Mouse (Mus musculus) right cerebral cortex, adult 2 months (tissue): ENCODE measurements around the gene Cdc27.
"Not testable (repeated sequence)": the region's sequence is repeated elsewhere in the genome, so short reads cannot be mapped to it uniquely, and the experiment has no call there.

ENCODE experiments used
- DNase-seq, 2 experiments: peaks; one replicate each; pipeline ENCODE4 v3.0.0; 2021 to 2022; ENCODE audit warnings: low spot score in 2 of 2

Cdc27 gene

GRCm38 (mm10) chr11:104571373-104571772, 21.0 kb upstream of the Cdc27 start:
- DNase-seq, result peak; percentile 64 to 65

- DNase-seq, result not testable (repeated sequence)
These were observed 20.1 kb upstream of the Cdc27 start for GRCm38 (mm10) chr11:104570515-104570914.

DNA sequence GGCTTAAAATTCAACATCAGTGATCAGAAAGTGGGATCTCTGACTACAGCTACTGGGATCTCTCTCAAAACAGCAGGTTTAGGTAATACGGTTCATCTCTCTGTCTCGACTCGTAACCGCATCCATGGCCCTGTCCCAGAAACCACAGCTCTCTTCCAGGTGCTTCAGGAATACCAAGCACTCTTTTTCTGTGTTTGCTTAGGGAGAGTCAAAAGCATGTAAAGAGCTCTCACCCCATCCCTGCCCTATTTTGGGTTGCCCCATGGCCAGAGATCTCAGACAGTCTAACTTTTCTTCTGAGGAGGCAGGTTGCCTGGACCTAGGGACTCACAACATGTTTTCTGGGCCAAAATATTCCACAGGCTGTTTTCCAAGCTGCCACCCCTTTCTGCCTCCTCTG, 17.9 kb upstream of the Cdc27 start:
- no peak for DNase-seq

DNA sequence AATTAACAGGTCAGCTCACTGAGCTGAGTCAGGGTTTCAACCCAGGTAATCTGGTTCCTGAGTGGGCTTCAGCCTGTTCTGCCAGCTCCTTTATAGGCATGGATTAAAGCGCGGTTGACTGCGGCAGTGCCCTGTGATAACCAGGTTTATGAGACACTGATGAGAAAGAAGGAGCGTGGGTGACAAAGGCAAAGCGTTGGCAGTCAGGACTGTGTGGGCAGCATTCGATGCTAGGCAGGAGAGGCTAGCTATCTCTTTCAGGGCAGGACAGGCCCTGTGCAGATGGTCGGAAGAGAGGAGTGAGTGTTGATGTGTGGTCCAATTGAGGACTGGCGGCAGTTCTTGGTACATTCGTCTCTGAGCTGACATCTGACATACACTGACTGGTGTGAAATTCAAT, 17.3 kb upstream of the Cdc27 start:
- peak in 1 of 2 experiments; percentile 26 for DNase-seq

DNA sequence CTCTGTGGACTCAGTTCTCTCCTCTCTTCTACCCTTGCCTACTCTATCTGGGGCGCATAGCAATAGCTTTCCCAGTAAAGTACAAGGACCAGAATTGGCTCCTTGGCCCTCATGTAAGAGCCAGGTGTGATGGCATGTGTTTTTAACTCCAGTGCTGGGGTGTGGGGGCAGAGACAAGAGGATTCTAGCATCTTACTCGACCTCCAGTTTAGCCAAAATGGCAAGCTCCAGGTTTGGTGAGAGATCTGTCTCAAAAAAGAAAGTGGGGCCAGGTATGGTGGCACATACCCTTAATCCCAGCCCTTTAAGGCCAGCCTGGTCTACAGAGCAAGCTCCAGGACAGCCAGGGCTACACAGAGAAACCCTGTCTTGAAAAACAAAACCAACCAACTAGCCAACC, 16.4 kb upstream of the Cdc27 start:
- no peak for DNase-seq

- no peak for DNase-seq
These were observed 15.7 kb upstream of the Cdc27 start for GRCm38 (mm10) chr11:104566097-104566496.

GRCm38 (mm10) chr11:104565172-104565571, 14.8 kb upstream of the Cdc27 start:
- no peak for DNase-seq

DNA sequence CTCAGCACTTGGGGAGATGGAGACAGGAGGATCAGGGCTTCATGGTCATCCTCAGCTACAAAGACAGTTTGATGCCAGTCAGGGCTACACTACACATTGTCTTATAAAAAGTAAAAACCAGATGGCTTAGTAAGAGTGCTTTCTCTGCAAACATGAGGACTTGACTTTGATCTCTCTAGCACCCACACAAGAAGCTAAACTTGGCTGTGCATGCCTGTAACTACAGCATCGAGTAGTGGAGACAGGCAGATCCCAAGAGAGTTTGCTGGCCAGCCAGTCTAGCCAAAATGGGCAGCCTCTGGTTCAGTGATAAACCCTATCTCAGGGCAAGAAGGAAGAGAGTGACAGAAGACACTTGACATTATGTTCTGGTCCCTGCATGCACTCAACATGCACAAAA, 13.1 kb upstream of the Cdc27 start:
- DNase-seq, result peak in 1 of 2 experiments; percentile 38

DNA sequence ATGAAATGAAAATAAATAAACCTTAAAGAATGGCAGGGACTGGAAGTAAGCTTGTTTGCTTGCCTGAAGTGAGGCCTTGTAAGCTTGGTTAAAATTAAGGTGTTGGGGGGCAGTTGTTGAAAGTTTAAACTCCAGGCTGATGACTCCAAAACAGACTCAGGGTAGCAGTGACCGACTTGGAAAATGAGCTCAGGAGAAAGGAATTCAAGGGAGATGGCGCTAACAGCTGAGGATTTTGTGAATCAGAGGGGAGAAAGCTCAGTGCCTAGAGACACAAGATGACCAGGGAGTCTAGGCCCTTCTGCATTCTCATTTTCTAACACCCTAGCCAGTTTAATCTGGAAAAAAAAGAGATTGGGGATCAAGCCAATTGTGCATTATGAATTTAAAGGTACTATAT, 10.6 kb upstream of the Cdc27 start:
- DNase-seq, result no peak

DNA sequence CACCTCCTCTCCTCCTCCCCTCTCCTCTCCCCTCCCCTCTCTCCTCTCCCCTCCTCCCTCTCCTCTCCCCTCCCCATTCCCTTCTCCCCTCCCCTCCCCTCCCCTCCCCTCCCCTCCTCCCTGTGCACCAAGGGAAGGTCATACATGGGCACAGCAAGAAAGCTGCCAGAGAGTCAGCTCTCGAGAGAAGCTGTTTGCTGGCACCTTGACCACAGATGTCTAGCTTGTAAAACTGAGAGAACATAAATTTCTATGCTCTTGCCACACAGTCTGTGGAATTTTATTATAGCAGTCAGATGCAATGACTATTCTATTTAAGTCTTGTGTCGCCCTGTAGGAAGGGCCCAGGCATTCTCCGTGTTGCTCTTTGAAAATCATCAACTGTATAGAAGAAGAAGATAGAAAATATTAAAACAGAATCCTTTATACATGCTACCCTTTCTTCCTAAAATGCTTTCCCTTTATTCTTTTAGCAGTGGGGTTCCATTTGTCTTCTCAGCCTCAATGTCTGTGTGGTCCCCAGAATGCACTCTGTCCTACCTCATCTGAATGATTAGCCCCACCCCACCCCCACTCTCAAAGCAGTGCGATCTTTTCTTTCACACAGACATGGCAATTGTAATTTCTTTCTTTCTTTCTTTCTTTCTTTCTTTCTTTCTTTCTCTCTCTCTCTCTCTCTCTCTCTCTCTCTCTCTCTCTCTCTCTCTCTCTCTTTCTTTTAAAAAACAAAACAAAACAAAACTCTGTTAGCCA, 8.4 kb upstream of the Cdc27 start:
- peak in 1 of 2 experiments; percentile 19 for DNase-seq

- no peak for DNase-seq
These were observed 7.6 kb upstream of the Cdc27 start for GRCm38 (mm10) chr11:104558065-104558464.

- no peak for DNase-seq
These were observed 698 bp downstream of the Cdc27 start for GRCm38 (mm10) chr11:104549438-104550405.

- DNase-seq, result no peak
These were observed 2.9 kb downstream of the Cdc27 start for GRCm38 (mm10) chr11:104547502-104547901.

DNA sequence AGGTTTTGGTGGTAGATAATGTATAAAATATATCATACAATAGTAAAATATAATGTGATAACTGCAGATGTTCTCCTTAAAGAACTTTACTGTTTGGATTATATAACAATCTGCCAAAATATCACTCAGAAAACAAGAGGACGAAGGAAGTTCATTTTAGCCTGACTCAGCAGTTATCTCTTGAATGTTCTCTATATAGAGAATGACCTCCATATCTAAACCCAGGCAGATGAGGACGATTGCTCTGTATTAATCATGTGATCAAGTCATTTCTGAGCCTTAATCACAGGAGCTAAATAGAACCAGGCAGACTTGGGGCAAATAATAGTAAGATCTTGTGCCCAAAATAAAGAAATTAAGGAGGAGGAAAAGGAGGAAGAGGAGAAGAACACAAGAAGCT, 5.9 kb downstream of the Cdc27 start:
- no peak for DNase-seq

DNA sequence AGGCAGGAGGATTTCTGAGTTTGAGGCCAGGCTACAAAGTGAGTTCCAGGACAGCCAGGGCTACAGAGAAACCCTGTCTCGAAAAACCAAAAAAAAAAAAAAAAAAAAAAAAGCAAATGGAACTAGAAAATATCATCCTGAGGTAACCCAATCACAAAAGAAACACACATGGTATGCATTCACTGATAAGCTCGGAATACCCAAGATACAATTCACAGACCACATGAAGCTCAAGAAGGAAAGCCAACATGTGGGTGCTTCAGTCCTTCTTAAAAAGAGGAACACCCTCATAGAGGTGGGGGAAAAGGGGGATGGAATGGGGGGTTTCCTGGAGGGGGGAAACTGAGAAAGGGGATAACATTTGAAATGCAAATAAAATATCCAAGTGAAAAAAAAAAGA, 7.1 kb downstream of the Cdc27 start:
- not testable (repeated sequence) for DNase-seq

- no peak for DNase-seq
These were observed 10.6 kb downstream of the Cdc27 start for GRCm38 (mm10) chr11:104539811-104540210.

DNA sequence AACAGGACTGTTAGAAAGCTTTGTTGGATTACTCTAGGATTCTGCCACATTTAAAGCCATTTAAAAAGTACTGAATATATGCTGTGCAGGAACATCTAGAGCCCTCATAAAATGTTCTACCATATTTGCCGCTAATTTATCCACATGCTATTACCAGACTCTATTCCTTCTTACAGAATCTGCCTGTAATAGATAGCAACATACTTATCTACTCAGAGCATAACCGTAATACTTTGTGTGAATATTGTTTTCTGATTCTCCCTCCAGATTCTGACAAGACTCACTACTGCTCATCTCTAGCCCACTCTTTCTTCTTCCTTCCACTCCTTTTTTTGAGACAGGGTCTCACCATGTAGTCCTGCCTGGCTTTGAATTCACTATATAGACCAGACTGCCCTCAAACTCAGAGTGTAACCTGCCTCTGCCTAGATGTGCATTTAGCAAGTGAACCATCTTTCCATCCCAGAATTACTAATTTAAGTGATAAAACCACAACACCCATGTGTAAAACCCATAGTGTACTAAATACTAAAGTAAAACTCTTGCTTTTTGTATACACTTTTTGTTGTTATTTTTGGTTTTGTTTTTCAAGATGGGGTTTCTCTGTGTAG, 12.4 kb downstream of the Cdc27 start:
- DNase-seq, result no peak

DNA sequence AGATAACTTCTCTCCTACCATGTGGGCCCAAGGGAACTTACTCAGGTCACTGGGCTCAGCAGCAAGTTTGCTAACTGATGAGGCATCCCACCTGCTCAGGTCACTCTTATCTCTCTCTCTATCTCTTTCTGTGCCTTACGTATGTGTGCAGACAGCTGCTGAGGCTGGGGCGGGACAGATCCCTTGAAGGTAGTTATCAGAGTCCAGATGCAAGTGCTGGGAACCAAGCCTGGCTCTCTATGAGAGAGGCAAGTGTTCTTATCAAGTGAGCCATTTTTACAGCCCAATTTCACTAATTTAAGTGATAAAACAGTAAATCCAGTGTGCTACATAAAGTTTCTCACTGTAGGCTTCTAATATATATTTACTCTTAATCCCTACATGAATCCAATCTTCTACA, 13.6 kb downstream of the Cdc27 start:
- no peak for DNase-seq

GRCm38 (mm10) chr11:104525935-104526334, 24.5 kb downstream of the Cdc27 start:
- no peak for DNase-seq

GRCm38 (mm10) chr11:104512436-104512835, 38.0 kb downstream of the Cdc27 start:
- no peak for DNase-seq

GRCm38 (mm10) chr11:104510606-104511005, 39.8 kb downstream of the Cdc27 start:
- peak in 1 of 2 experiments; percentile 32 for DNase-seq

GRCm38 (mm10) chr11:104508455-104508854, 42.0 kb downstream of the Cdc27 start:
- DNase-seq, result no peak
